Mouse (Mus musculus): ENCODE measurements at regions not wholly inside any gene's neighbourhood (a gene's known extent, or its start where the extent isn't known, plus 50 kb on each side); places are given as distances from the start of the nearest gene placed in this dataset.

DNA sequence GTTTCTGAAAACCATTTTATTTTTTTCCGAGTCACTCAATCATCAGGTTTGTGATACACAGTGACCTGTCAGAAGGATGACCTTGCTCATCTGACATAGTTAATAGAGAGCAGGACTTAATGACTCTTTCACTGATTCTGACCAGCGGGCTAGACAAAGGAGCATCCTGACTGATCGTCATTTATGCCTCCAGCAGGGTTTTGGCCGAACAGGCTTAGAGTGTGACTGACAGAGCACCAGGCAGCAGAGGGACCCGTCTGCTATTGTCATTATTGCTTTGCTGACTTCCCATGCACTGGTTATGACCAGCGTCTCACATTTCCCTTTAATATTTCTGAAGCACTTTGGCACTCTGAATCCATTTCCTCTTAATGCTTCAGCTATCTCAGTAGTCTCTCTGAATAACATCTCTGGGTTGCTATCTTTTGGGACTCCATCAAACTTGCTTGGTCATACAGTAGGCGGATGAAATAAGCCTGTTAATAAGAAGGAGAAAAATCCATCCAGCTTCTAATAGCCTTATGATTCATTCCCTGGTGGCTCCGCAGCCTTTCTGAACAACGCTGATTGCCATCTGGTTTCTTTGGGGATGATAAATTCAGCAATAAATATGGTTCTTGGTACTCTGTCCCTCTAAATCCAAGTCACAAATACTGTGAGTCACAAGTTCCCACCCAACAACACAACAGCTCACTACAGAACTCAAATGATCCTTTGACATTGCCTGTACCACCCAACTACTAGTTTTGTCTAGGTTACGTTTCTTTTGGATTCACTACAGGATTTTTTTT, 820.8 kb upstream of the Sox9 start:
- H3K27me3 ChIP-seq (ENCODE audit: control insufficient read depth in 1 of 2, insufficient read depth in 2 of 2, low read length in 2 of 2): no peaks in the 10 kb centered on the region
- no peaks in the 10 kb centered on the region for H3K4me1 ChIP-seq (ENCODE audit: control insufficient read depth in 1 of 2, insufficient read depth in 2 of 2, low read length in 2 of 2)
- TF ChIP-seq CHD1 (IDR thresholded peaks at IDR 0.05; ENCODE audit: low read depth, low read length) (no peak), KAT2A (conservative IDR thresholded peaks at IDR 0.05; ENCODE audit: low read depth, low read length) (no peak), CTCF (IDR thresholded peaks at IDR 0.05 in 2 of 3, conservative IDR thresholded peaks at IDR 0.05 in 1 of 3; ENCODE audit: control insufficient read depth in 1 of 3, insufficient read depth in 1 of 3, low read depth in 2 of 3, low read length in 3 of 3, poor library complexity in 1 of 3, severe bottlenecking in 1 of 3) (no peak), POLR2AphosphoS2 (IDR thresholded peaks at IDR 0.05; ENCODE audit: low read length) (no peak), ZMIZ1 (IDR thresholded peaks at IDR 0.05; ENCODE audit: low read depth, low read length) (no peak), GATA1 (IDR thresholded peaks at IDR 0.05; ENCODE audit: low read depth, low read length) (no peak), ZKSCAN1 (IDR thresholded peaks at IDR 0.05; ENCODE audit: low read depth, low read length) (no peak), MAZ (IDR thresholded peaks at IDR 0.05; ENCODE audit: low read depth, low read length) (no peak), RCOR1 (IDR thresholded peaks at IDR 0.05; ENCODE audit: low read depth, low read length) (no peak)
- no peaks in the 10 kb centered on the region for H3K79me2 ChIP-seq (ENCODE audit: control insufficient read depth, insufficient read depth, low read length, poor library complexity)
- no peak overlapping the region for H3K27ac ChIP-seq (ENCODE audit: control insufficient read depth, low read depth, low read length)
- H3K9me3 ChIP-seq (replicated peaks; ENCODE audit: insufficient read depth, low read length): no peaks in the 10 kb centered on the region
- H3K4me3 ChIP-seq (ENCODE audit: control insufficient read depth in 1 of 2, insufficient read depth in 1 of 2, low read depth in 2 of 2, low read length in 2 of 2): no peak overlapping the region
- H3K9ac ChIP-seq (ENCODE audit: control insufficient read depth, low read depth, low read length, poor library complexity, severe bottlenecking): no peak overlapping the region
- H3K36me3 ChIP-seq (ENCODE audit: control insufficient read depth in 1 of 2, insufficient read depth in 2 of 2, low read length in 2 of 2): no peaks in the 10 kb centered on the region
- DNase-seq (ENCODE audit: low read depth, low spot score): no peak

DNA sequence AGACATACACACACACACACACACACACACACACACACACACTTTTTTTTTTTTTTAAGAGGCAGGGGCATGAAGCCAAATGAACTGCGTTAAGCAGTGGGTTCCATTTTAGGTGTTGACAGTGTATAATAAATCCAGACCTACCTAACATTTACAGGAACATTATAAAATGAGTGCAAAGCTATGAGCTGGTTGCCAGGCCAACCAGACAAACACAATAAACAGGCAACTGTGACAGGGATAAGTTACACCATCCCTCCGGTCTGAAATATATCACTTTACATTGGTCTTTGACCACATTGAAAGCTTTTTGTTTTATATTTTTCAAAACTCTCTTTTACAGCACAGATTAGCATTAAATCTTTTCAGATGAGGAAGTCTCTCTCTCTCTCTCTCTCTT, 820.2 kb upstream of the Sox9 start:
- Histone ChIP-seq H3K27ac (ENCODE audit: control insufficient read depth, low read depth, low read length) (no peak overlapping the region), H3K9me3 (replicated peaks; ENCODE audit: insufficient read depth, low read length) (no peaks in the 10 kb centered on the region), H3K9ac (ENCODE audit: control insufficient read depth, low read depth, low read length, poor library complexity, severe bottlenecking) (no peak overlapping the region), H3K79me2 (ENCODE audit: control insufficient read depth, insufficient read depth, low read length, poor library complexity) (no peaks in the 10 kb centered on the region), H3K4me1 (ENCODE audit: control insufficient read depth in 1 of 2, insufficient read depth in 2 of 2, low read length in 2 of 2) (no peaks in the 10 kb centered on the region), H3K27me3 (ENCODE audit: control insufficient read depth in 1 of 2, insufficient read depth in 2 of 2, low read length in 2 of 2) (no peaks in the 10 kb centered on the region), H3K36me3 (ENCODE audit: control insufficient read depth in 1 of 2, insufficient read depth in 2 of 2, low read length in 2 of 2) (no peaks in the 10 kb centered on the region), H3K4me3 (ENCODE audit: control insufficient read depth in 1 of 2, insufficient read depth in 1 of 2, low read depth in 2 of 2, low read length in 2 of 2) (no peak overlapping the region)
- no peak for DNase-seq (ENCODE audit: low read depth, low spot score)
- TF ChIP-seq CHD1 (IDR thresholded peaks at IDR 0.05; ENCODE audit: low read depth, low read length) (no peak), RCOR1 (IDR thresholded peaks at IDR 0.05; ENCODE audit: low read depth, low read length) (no peak), ETS1 (IDR thresholded peaks at IDR 0.05; ENCODE audit: low read depth, low read length) (no peak), KAT2A (conservative IDR thresholded peaks at IDR 0.05; ENCODE audit: low read depth, low read length) (no peak), MYB (IDR thresholded peaks at IDR 0.05; ENCODE audit: low read depth, low read length) (no peak), MYC (IDR thresholded peaks at IDR 0.05; ENCODE audit: low read depth, low read length) (no peak), MAX (IDR thresholded peaks at IDR 0.05; ENCODE audit: low read length) (no peak), ZMIZ1 (IDR thresholded peaks at IDR 0.05; ENCODE audit: low read depth, low read length) (no peak), POLR2AphosphoS5 (IDR thresholded peaks at IDR 0.05; ENCODE audit: borderline replicate concordance, low read depth, low read length) (no peak), SMC3 (IDR thresholded peaks at IDR 0.05; ENCODE audit: low read depth, low read length) (no peak), USF1 (IDR thresholded peaks at IDR 0.05; ENCODE audit: low read depth, low read length) (no peak), POLR2A (IDR thresholded peaks at IDR 0.05; ENCODE audit: control insufficient read depth in 1 of 2, insufficient read depth in 1 of 2, low read depth in 1 of 2, low read length in 2 of 2, poor library complexity in 1 of 2) (no peak), MAZ (IDR thresholded peaks at IDR 0.05; ENCODE audit: low read depth, low read length) (no peak), MAFK (IDR thresholded peaks at IDR 0.05; ENCODE audit: borderline replicate concordance, low read depth, low read length) (no peak), ELF1 (IDR thresholded peaks at IDR 0.05; ENCODE audit: low read depth, low read length) (no peak), CTCF (IDR thresholded peaks at IDR 0.05 in 2 of 3, conservative IDR thresholded peaks at IDR 0.05 in 1 of 3; ENCODE audit: control insufficient read depth in 1 of 3, insufficient read depth in 1 of 3, low read depth in 2 of 3, low read length in 3 of 3, poor library complexity in 1 of 3, severe bottlenecking in 1 of 3) (no peak), GATA1 (IDR thresholded peaks at IDR 0.05; ENCODE audit: low read depth, low read length) (no peak), E2F4 (IDR thresholded peaks at IDR 0.05; ENCODE audit: borderline replicate concordance, low read depth, low read length) (no peak)
